8 mouse cellular contexts compared by ENCODE assay signal in genomic region chr4:95966928-95967724, GRCm38 (mm10). TPM values are rescaled to one million over a fixed set of nuclear protein-coding genes. Genes with fewer than 3 reads are reported as not detected.
DNase-seq lines count a peak whose midpoint lies in the region; ATAC-seq and TF ChIP-seq lines count a peak whose summit lies in the region.

Hook1 (plus strand) TSS chr4:95967240.

- H3K4me2 ChIP-seq in liver, embryonic 16.5 days (ENCODE audit: low read depth, low read length): peak within 1 kb of the TSS; percentile 61
- H3K4me2 ChIP-seq in neural tube, embryonic 12.5 days (replicated peaks): peak within 1 kb of the TSS; percentile 83
- H3K4me2 ChIP-seq in stomach, embryonic 16.5 days (ENCODE audit: low read depth, low read length): peak within 1 kb of the TSS; percentile 85

- H3K9me3 ChIP-seq in G1E (replicated peaks): peaks cover 13% of the 10 kb centered on the region
- H3K9me3 ChIP-seq in liver, embryonic 16.5 days (replicated peaks; ENCODE audit: control insufficient read depth, low read length): no peaks in the 10 kb centered on the region
- no peaks in the 10 kb centered on the region for H3K9me3 ChIP-seq in neural tube, embryonic 12.5 days
- H3K9me3 ChIP-seq in stomach, embryonic 16.5 days (replicated peaks; ENCODE audit: control insufficient read depth, low read length): no peaks in the 10 kb centered on the region

- H3K27me3 ChIP-seq in G1E (ENCODE audit: insufficient read depth, low read length): peaks cover 3% of the 10 kb centered on the region; the same call in 1 of the 2 replicates
- no peaks in the 10 kb centered on the region; the same call in 1 of the 2 replicates for H3K27me3 ChIP-seq in liver, embryonic 16.5 days (ENCODE audit: control insufficient read depth, insufficient read depth, low read depth, low read length)
- H3K27me3 ChIP-seq in neural tube, embryonic 12.5 days (replicated peaks): no peaks in the 10 kb centered on the region
- H3K27me3 ChIP-seq in stomach, embryonic 16.5 days (ENCODE audit: control insufficient read depth, insufficient read depth, low read length): no peaks in the 10 kb centered on the region

- under 1% methylated on average over 72 of the region's 82 CpGs for WGBS in liver, embryonic 16.5 days (ENCODE audit: insufficient replicate concordance)
- WGBS in neural tube, embryonic 12.5 days: under 1% methylated on average over 82 of the region's 82 CpGs
- WGBS in stomach, embryonic 16.5 days: under 1% methylated on average over 82 of the region's 82 CpGs

- no peak for TF ChIP-seq CTCF in G1E (IDR thresholded peaks at IDR 0.05; ENCODE audit: low read depth, low read length)

- H3K36me3 ChIP-seq in G1E (replicated peaks): no peaks in the 10 kb centered on the region
- H3K36me3 ChIP-seq in liver, embryonic 16.5 days (ENCODE audit: control insufficient read depth, insufficient read depth): no peaks in the 10 kb centered on the region
- H3K36me3 ChIP-seq in neural tube, embryonic 12.5 days: no peaks in the 10 kb centered on the region
- no peaks in the 10 kb centered on the region for H3K36me3 ChIP-seq in stomach, embryonic 16.5 days (ENCODE audit: control insufficient read depth, insufficient read depth, low read length)

- peak within 1 kb of the TSS; percentile 55; the same call in 1 of the 2 replicates for H3K9ac ChIP-seq in liver, embryonic 16.5 days (ENCODE audit: low read depth, low read length)
- H3K9ac ChIP-seq in neural tube, embryonic 12.5 days: peak within 1 kb of the TSS; percentile 76
- H3K9ac ChIP-seq in stomach, embryonic 16.5 days (ENCODE audit: low read length): peak within 1 kb of the TSS; percentile 82

- H3K4me3 ChIP-seq in G1E (ENCODE audit: low read depth, low read length): peak within 1 kb of the TSS; percentile 33; the same call in 1 of the 2 replicates
- peak within 1 kb of the TSS; percentile 62 for H3K4me3 ChIP-seq in liver, embryonic 16.5 days (ENCODE audit: low read depth, low read length)
- peak within 1 kb of the TSS; percentile 64 for H3K4me3 ChIP-seq in neural tube, embryonic 12.5 days
- H3K4me3 ChIP-seq in stomach, embryonic 16.5 days (replicated peaks; ENCODE audit: low read length): peak within 1 kb of the TSS; percentile 71

- intact Hi-C loops in heart, postnatal 36 days (cut with DNase I): no loop called here

- ATAC-seq in G1E (ENCODE audit: extremely low read depth, insufficient number of reproducible peaks, low FRiP score, poor library complexity, severe bottlenecking): no peak
- ATAC-seq in liver, embryonic 16.5 days (ENCODE audit: low read depth): peak; percentile 98
- peak; percentile 100 for ATAC-seq in neural tube, embryonic 12.5 days (ENCODE audit: low FRiP score, low read depth)
- ATAC-seq in stomach, embryonic 16.5 days (ENCODE audit: insufficient read depth, low FRiP score): peak; percentile 100

- no peak for DNase-seq in G1E (ENCODE audit: low spot score)
- peak; percentile 99 for DNase-seq in cerebellum, adult 9-10 months
- peak; percentile 93 for DNase-seq in forelimb bud, embryonic 11.5 days (ENCODE audit: low read depth, low spot score)
- DNase-seq in heart, postnatal 36 days: peak; percentile 74 to 77
- DNase-seq in layer of hippocampus, adult 11-12 months (ENCODE audit: low spot score): peak; percentile 93

- no peaks in the 10 kb centered on the region for H3K4me1 ChIP-seq in G1E (ENCODE audit: insufficient read depth, low read depth, low read length)
- H3K4me1 ChIP-seq in liver, embryonic 16.5 days (ENCODE audit: control insufficient read depth, low read depth, low read length): no peaks in the 10 kb centered on the region
- 0 out of 2 replicates have a peak, but pooled peaks cover 5% of the 10 kb centered on the region for H3K4me1 ChIP-seq in neural tube, embryonic 12.5 days
- H3K4me1 ChIP-seq in stomach, embryonic 16.5 days (ENCODE audit: control insufficient read depth, insufficient read depth, low read length): no peaks in the 10 kb centered on the region

- peak within 1 kb of the TSS; percentile 30; the same call in 1 of the 2 replicates for H3K27ac ChIP-seq in liver, embryonic 16.5 days (ENCODE audit: low read length)
- H3K27ac ChIP-seq in neural tube, embryonic 12.5 days: peak within 1 kb of the TSS; percentile 66; the same call in 1 of the 2 replicates
- H3K27ac ChIP-seq in stomach, embryonic 16.5 days (ENCODE audit: low read length): peak within 1 kb of the TSS; percentile 64; the same call in 1 of the 2 replicates

RNA-seq across cellular contexts. Expression of gene Hook1, which starts in this region (rescaled TPM):
- total RNA-seq in G1E (2014; fragmentation: Nextera tagmentation) (not detected in 2 replicates), G1E (2017) (0.06 and 0.49 TPM in 2 replicates)
- not detected in 2 replicates for polyA plus RNA-seq in G1E (2012)
- total RNA-seq in heart, postnatal 36 days (2021): 1 to 10 TPM; 7.5 to 9.2 TPM
- 7.9 and 8.4 TPM in 2 replicates for polyA plus RNA-seq in liver, embryonic 16.5 days (2015; fragmentation: Nextera tagmentation; extraction: Ambion mirVana)
- 31.7 and 32.5 TPM in 2 replicates for polyA plus RNA-seq in neural tube, embryonic 12.5 days (2016; fragmentation: Nextera tagmentation; extraction: Ambion mirVana)
- 21.8 and 26.4 TPM in 2 replicates for polyA plus RNA-seq in stomach, embryonic 16.5 days (2015; fragmentation: Nextera tagmentation; extraction: Ambion mirVana)

Comparison
In these comparisons a context has a peak if more than half of its experiments do, and no peak if none do; other contexts are left out.
1. RNA of gene Hook1 (total RNA-seq): 7.5 to 9.2 TPM in heart, postnatal 36 days; 0.06 to 0.49 TPM in G1E; every median in the first group is over 4 times any median in the second.
2. Peak in every context shown above with its lines, with median percentiles within 50 percentile points of each other: H3K4me3 ChIP-seq, H3K27ac ChIP-seq, H3K4me2 ChIP-seq and H3K9ac ChIP-seq.